Comparison of ENCODE assay signal across 35 mouse cellular contexts in genomic region chr9:65410378-65410777, GRCm38 (mm10). TPM values are rescaled to one million over a fixed set of nuclear protein-coding genes. Genes with fewer than 3 reads are reported as not detected.
"Had no signal": no experiment of that assay in that cellular context is flagged by ENCODE, and none has a peak within 500 bp of the region (broad histone marks: within the 10 kb centered on the region; RNA-seq: fewer than 3 reads in every experiment).

No protein-coding gene starts in this region.

- H3K4me2 ChIP-seq: heart, embryonic 12.5 days; hindbrain, embryonic 12.5 days; hindbrain, embryonic 14.5 days; limb, embryonic 12.5 days had no signal

- H3K4me3 ChIP-seq: gastrocnemius, adult 2 months; heart, embryonic 10.5 days; heart, embryonic 12.5 days; hindbrain, embryonic 10.5 days; hindbrain, embryonic 12.5 days; left cerebral cortex, adult 2 months; limb, embryonic 10.5 days; limb, embryonic 12.5 days had no signal

- H3K36me3 ChIP-seq: heart, embryonic 10.5 days; heart, embryonic 12.5 days; hindbrain, embryonic 10.5 days; hindbrain, embryonic 12.5 days; limb, embryonic 10.5 days; limb, embryonic 12.5 days had no signal

- DNase-seq: gastrocnemius, adult 2 months; gastrocnemius, postnatal 10 days; gastrocnemius, postnatal 25 days; heart, adult 18-20 months; heart, postnatal 10 days; heart, postnatal 4 days; kidney, adult 18-20 months; kidney, adult 8-10 months; kidney, postnatal 10 days; kidney, postnatal 25 days; kidney, postnatal 4 days; layer of hippocampus, adult 9-11 months; liver had no signal

- H3K9ac ChIP-seq: heart, embryonic 12.5 days; hindbrain, embryonic 12.5 days; hindbrain, embryonic 14.5 days; limb, embryonic 12.5 days had no signal

- H3K27me3 ChIP-seq: hindbrain, embryonic 12.5 days; limb, embryonic 12.5 days had no signal

- H3K27ac ChIP-seq: gastrocnemius, adult 2 months; heart, embryonic 10.5 days; hindbrain, embryonic 10.5 days; hindbrain, embryonic 12.5 days; hindbrain, embryonic 14.5 days; limb, embryonic 12.5 days had no signal

- H3K4me1 ChIP-seq: heart, embryonic 10.5 days; heart, embryonic 12.5 days; hindbrain, embryonic 10.5 days; hindbrain, embryonic 12.5 days; limb, embryonic 10.5 days; limb, embryonic 12.5 days had no signal

- ATAC-seq: hindbrain, embryonic 16.5 days; inflammation-experienced regulatory T-cells, adult 6 months; intestine, embryonic 16.5 days had no signal

- H3K9me3 ChIP-seq: heart, embryonic 10.5 days; heart, embryonic 12.5 days; hindbrain, embryonic 10.5 days; hindbrain, embryonic 12.5 days; limb, embryonic 10.5 days; limb, embryonic 12.5 days had no signal

RNA-seq across cellular contexts. Expression of gene Rasl12, which starts 12.1 kb away (rescaled TPM):
- total RNA-seq: granulocyte monocyte progenitor cell, adult 5-6 weeks had no signal

RNA-seq across cellular contexts. Expression of gene Slc51b, which starts 12.4 kb away (rescaled TPM):
- total RNA-seq: gastrocnemius, adult 2 months; gastrocnemius, postnatal 10 days; gastrocnemius, postnatal 25 days; gastrocnemius, postnatal 4 days; granulocyte monocyte progenitor cell, adult 5-6 weeks; heart, adult 18-20 months; heart, adult 8-10 months; heart, postnatal 10 days; heart, postnatal 25 days; heart, postnatal 4 days; layer of hippocampus, adult 8-10 months; layer of hippocampus, postnatal 14 days; left cerebral cortex, adult 2 months; left cerebral cortex, postnatal 14 days; left cerebral cortex, postnatal 36 days had no signal
- polyA plus RNA-seq: frontal cortex, adult 2 months; heart, embryonic 10.5 days; heart, embryonic 12.5 days; heart, embryonic 14.5 days; hindbrain, embryonic 10.5 days; hindbrain, embryonic 12.5 days; hindbrain, embryonic 14.5 days; hindbrain, embryonic 16.5 days; inflammation-experienced regulatory T-cells, adult 6 months; limb, embryonic 10.5 days; limb, embryonic 12.5 days; limb, embryonic 14.5 days had no signal

RNA-seq across cellular contexts. Expression of gene Kbtbd13, which starts 18.9 kb away (rescaled TPM):
- polyA plus RNA-seq: inflammation-experienced regulatory T-cells, adult 6 months had no signal

RNA-seq across cellular contexts. Expression of gene Ubap1l, which starts 49.5 kb away (rescaled TPM):
- total RNA-seq: granulocyte monocyte progenitor cell, adult 5-6 weeks; heart, adult 18-20 months had no signal
- polyA plus RNA-seq: heart, embryonic 14.5 days had no signal
